Mouse (Mus musculus) kidney, embryonic 15.5 days (tissue): ENCODE results near the gene Pgap1. TPM values are rescaled to one million over a fixed set of nuclear protein-coding genes. Genes with fewer than 3 reads are reported as not detected.

Experiments
- ATAC-seq: fragments of 200-750 bp; cut with Nextera tagmentation; replicated peaks from 2 replicates; pipeline ENCODE4 v1.8.0; 2017; ENCODE audit warnings: moderate TSS enrichment; ENCODE audit not compliant: low FRiP score
- H3K27ac ChIP-seq: fragments of 300-500 bp; sonication (generic); 2 replicates; pipeline ENCODE4 v1.5.1; 2015; ENCODE audit warnings: mild to moderate bottlenecking, inconsistent platforms
- H3K27me3 ChIP-seq: fragments of 300-500 bp; sonication (generic); 2 replicates; pipeline ENCODE4 v1.6.1; 2015; ENCODE audit warnings: inconsistent platforms
- H3K36me3 ChIP-seq: fragments of 300-500 bp; sonication (generic); 2 replicates; pipeline ENCODE4 v1.6.1; 2015; ENCODE audit warnings: inconsistent platforms
- H3K4me1 ChIP-seq: fragments of 300-500 bp; sonication (generic); 2 replicates; pipeline ENCODE4 v1.6.1; 2015; ENCODE audit warnings: inconsistent platforms
- H3K4me2 ChIP-seq: fragments of 300-500 bp; sonication (generic); 2 replicates; pipeline ENCODE4 v1.6.1; 2015; ENCODE audit warnings: moderate library complexity, mild to moderate bottlenecking, inconsistent platforms
- H3K4me3 ChIP-seq: fragments of 300-500 bp; sonication (generic); replicated peaks from 2 replicates; pipeline ENCODE4 v1.5.1; 2015; ENCODE audit warnings: mild to moderate bottlenecking, inconsistent platforms
- H3K9ac ChIP-seq: fragments of 300-500 bp; sonication (generic); 2 replicates; pipeline ENCODE4 v1.6.1; 2015; ENCODE audit warnings: mild to moderate bottlenecking, inconsistent platforms
- H3K9me3 ChIP-seq: fragments of 300-500 bp; sonication (generic); replicated peaks from 2 replicates; pipeline ENCODE4 v1.6.1; 2016; ENCODE audit warnings: inconsistent platforms
- WGBS: fragments of 180-500 bp; shearing (Covaris S2); methylation state at CpG from one replicate; pipeline ENCODE4 v1.1.7; 2015; ENCODE audit warnings: mixed read lengths; 5-methylcytosine and 5-hydroxymethylcytosine counted together
- polyA plus RNA-seq: library from polyadenylated mRNA; unstranded; fragments of >200 nt; fragmentation: Nextera tagmentation; extraction: Ambion mirVana; gene quantifications from 2 replicates; pipeline ENCODE4 v1.2.1, GENCODE M21; 2015

Gene Pgap1
- polyA plus RNA-seq, 1 experiment from 2014 or later = 6.6 TPM

DNA sequence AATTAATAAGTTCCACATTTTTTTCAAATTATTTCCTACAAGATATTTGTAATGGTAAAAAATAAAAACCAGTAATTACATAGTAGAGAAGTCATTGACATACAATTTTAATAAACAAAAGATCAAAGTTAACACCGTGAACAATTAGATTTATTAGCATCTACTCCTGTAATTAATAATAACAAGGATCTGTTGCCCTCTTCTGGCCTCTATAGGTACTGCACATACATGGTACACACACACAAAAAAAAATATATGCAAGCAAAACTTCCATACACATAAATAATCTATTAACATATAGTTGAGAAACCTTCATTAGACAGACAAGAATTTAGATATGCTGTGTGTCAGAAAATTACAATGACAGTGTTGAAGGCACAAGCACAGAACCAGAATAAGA, 43.6 kb downstream of the Pgap1 start:
- no peaks in the 10 kb centered on the region for H3K27me3 ChIP-seq
- no peak for ATAC-seq
- 79% methylated on average over 1 of the region's 1 CpGs for WGBS
- no peak overlapping the region for H3K9ac ChIP-seq
- H3K9me3 ChIP-seq = no peaks in the 10 kb centered on the region
- H3K4me3 ChIP-seq = no peak overlapping the region
- H3K4me1 ChIP-seq = no peaks in the 10 kb centered on the region
- H3K4me2 ChIP-seq = no peak overlapping the region
- no peak overlapping the region for H3K27ac ChIP-seq
- H3K36me3 ChIP-seq = no peaks in the 10 kb centered on the region

GRCm38 (mm10) chr1:54498496-54498895, 59.0 kb downstream of the Pgap1 start:
- Histone ChIP-seq H3K4me2 (no peak overlapping the region), H3K4me3 (no peak overlapping the region), H3K9ac (no peak overlapping the region), H3K4me1 (peaks cover 3% of the 10 kb centered on the region; the same call in 1 of the 2 replicates), H3K9me3 (no peaks in the 10 kb centered on the region), H3K36me3 (0 out of 2 replicates have a peak, but pooled peaks cover 8% of the 10 kb centered on the region), H3K27ac (no peak overlapping the region), H3K27me3 (no peaks in the 10 kb centered on the region)
- WGBS = 92% methylated on average over 2 of the region's 2 CpGs
- no peak for ATAC-seq

DNA sequence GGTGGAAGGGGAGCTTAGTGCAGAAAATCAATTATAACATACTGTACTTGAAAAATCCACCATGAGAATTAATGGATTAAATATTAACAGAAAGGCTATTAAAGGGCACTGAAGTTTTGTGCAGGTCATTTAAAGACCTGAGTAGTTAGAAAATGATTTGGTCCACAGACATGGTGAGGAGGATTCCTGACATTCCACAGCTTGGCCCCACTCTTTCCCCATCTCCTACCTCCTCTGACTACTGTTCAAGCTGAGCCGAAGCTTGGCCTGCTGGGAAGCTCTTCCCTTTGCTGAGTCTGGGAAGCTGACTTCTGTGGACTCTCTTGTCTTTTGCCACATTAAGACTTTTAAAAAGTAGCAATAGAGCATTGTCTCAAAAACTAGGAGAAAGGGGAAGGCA, 61.2 kb downstream of the Pgap1 start:
- Histone ChIP-seq H3K27me3 (no peaks in the 10 kb centered on the region), H3K9me3 (no peaks in the 10 kb centered on the region), H3K4me3 (no peak overlapping the region), H3K27ac (0 out of 2 replicates have a peak overlapping the region, but pooled peaks have one; percentile 2), H3K36me3 (0 out of 2 replicates have a peak, but pooled peaks cover 3% of the 10 kb centered on the region), H3K4me2 (no peak overlapping the region), H3K9ac (no peak overlapping the region), H3K4me1 (peaks cover 3% of the 10 kb centered on the region; the same call in 1 of the 2 replicates)
- 61% methylated on average over 1 of the region's 1 CpGs for WGBS
- peak; percentile 79; the same call in 1 of the 2 replicates for ATAC-seq

GRCm38 (mm10) chr1:54493496-54493895, 64.0 kb downstream of the Pgap1 start:
- Histone ChIP-seq H3K4me3 (no peak overlapping the region), H3K27ac (no peak overlapping the region)
- no peak for ATAC-seq

GRCm38 (mm10) chr1:54492435-54492841, 65.0 kb downstream of the Pgap1 start:
- Histone ChIP-seq H3K4me2 (no peak overlapping the region), H3K9ac (no peak overlapping the region)
- WGBS = 78% methylated on average over 2 of the region's 2 CpGs

More at GRCm38 (mm10) chr1:54493496-54493895, 64.0 kb downstream of the Pgap1 start:
- 97% methylated on average over 3 of the region's 3 CpGs for WGBS
- H3K9ac ChIP-seq = no peak overlapping the region
- H3K4me2 ChIP-seq = no peak overlapping the region
- no peaks in the 10 kb centered on the region for H3K27me3 ChIP-seq
- H3K36me3 ChIP-seq = no peaks in the 10 kb centered on the region
- H3K4me1 ChIP-seq = peaks cover 3% of the 10 kb centered on the region; the same call in 1 of the 2 replicates
- H3K9me3 ChIP-seq = no peaks in the 10 kb centered on the region

DNA sequence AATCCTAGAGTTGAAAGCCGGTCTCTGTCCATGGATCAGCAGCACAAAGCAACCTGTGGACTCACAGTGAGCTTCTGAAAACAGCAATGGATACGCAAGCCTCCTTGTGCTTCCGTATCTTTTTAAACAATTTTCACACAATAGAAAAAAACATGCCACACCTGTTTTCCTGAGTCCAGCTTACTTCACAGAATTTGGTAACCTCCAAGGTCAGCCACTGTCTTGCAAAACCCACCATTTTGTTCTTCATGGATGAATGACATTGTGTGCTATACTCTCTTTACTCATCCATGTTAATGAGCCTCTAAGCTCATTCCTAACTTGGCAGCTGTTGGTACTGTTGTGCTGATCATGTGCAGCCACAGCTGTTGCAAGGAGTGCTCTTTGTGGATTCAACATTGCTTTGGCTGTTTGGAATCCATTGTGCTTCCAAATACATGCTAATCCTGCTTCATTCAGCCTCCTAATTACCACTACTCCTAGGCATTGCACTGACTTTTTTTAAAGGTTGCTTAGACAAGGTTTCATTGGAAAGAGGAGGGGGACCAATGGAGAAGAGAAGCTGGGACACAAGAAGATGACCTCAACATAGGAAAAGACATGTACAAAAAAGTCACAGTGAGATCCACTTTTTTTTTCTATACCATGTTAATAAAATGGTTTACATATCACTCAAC, 72.6 kb downstream of the Pgap1 start:
- Histone ChIP-seq H3K4me3 (no peak overlapping the region), H3K36me3 (peaks cover 21% of the 10 kb centered on the region; the same call in 1 of the 2 replicates), H3K4me1 (no peaks in the 10 kb centered on the region), H3K27me3 (no peaks in the 10 kb centered on the region), H3K4me2 (no peak overlapping the region), H3K9me3 (no peaks in the 10 kb centered on the region), H3K9ac (no peak overlapping the region), H3K27ac (no peak overlapping the region)
- ATAC-seq = no peak
- WGBS = 93% methylated on average over 3 of the region's 3 CpGs

More at GRCm38 (mm10) chr1:54492435-54492841, 65.0 kb downstream of the Pgap1 start:
- no peak for ATAC-seq
- H3K4me3 ChIP-seq = no peak overlapping the region
- H3K36me3 ChIP-seq = 0 out of 2 replicates have a peak, but pooled peaks cover 7% of the 10 kb centered on the region
- no peaks in the 10 kb centered on the region for H3K9me3 ChIP-seq
- H3K27me3 ChIP-seq = no peaks in the 10 kb centered on the region
- H3K4me1 ChIP-seq = peaks cover 3% of the 10 kb centered on the region; the same call in 1 of the 2 replicates
- no peak overlapping the region for H3K27ac ChIP-seq

- peaks cover 21% of the 10 kb centered on the region; the same call in 1 of the 2 replicates for H3K36me3 ChIP-seq
- no peak overlapping the region for H3K9ac ChIP-seq
- WGBS = 93% methylated on average over 12 of the region's 12 CpGs
- H3K27me3 ChIP-seq = no peaks in the 10 kb centered on the region
- H3K27ac ChIP-seq = no peak overlapping the region
- no peak for ATAC-seq
- H3K4me2 ChIP-seq = no peak overlapping the region
- no peaks in the 10 kb centered on the region for H3K4me1 ChIP-seq
- H3K4me3 ChIP-seq = no peak overlapping the region
- H3K9me3 ChIP-seq = no peaks in the 10 kb centered on the region
Observed at GRCm38 (mm10) chr1:54480491-54480890, 77.0 kb downstream of the Pgap1 start.

GRCm38 (mm10) chr1:54468662-54469061, 88.8 kb downstream of the Pgap1 start:
- no peaks in the 10 kb centered on the region for H3K27me3 ChIP-seq
- H3K4me2 ChIP-seq = no peak overlapping the region
- no peaks in the 10 kb centered on the region for H3K9me3 ChIP-seq
- no peak overlapping the region for H3K4me3 ChIP-seq
- H3K27ac ChIP-seq = no peak overlapping the region
- H3K36me3 ChIP-seq = no peaks in the 10 kb centered on the region
- H3K4me1 ChIP-seq = no peaks in the 10 kb centered on the region
- no peak for ATAC-seq
- H3K9ac ChIP-seq = no peak overlapping the region

- Histone ChIP-seq H3K36me3 (no peaks in the 10 kb centered on the region), H3K27ac (no peak overlapping the region), H3K9ac (no peak overlapping the region), H3K27me3 (no peaks in the 10 kb centered on the region), H3K9me3 (no peaks in the 10 kb centered on the region), H3K4me1 (no peaks in the 10 kb centered on the region), H3K4me3 (no peak overlapping the region), H3K4me2 (no peak overlapping the region)
- 93% methylated on average over 1 of the region's 1 CpGs for WGBS
- no peak for ATAC-seq
Observed at GRCm38 (mm10) chr1:54467366-54467765, 90.1 kb downstream of the Pgap1 start.

DNA sequence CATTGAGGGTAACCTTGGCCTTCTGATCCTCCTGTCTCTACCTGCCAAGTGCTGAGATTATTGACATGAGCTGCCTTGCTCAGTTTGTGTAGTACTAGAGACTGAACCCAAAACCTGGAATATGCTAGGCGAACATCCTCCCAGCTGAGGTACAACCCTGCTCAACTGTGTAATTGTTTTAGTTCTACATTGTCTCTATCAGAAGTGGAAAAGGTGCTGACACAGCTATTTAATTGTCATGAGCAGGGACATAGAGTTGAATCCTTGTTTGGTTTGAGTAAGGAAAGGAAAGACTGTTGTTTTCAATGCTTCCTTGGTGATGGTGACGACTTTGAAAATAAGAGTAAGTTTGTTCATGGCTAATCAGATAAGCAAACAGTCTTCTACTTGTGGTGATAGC, 105.4 kb downstream of the Pgap1 start:
- H3K27me3 ChIP-seq = no peaks in the 10 kb centered on the region
- no peak overlapping the region for H3K4me3 ChIP-seq
- no peak overlapping the region for H3K9ac ChIP-seq
- ATAC-seq = no peak
- no peak overlapping the region for H3K27ac ChIP-seq
- no peak overlapping the region for H3K4me2 ChIP-seq
- H3K4me1 ChIP-seq = no peaks in the 10 kb centered on the region
- H3K9me3 ChIP-seq = no peaks in the 10 kb centered on the region
- WGBS = 80% methylated on average over 2 of the region's 2 CpGs
- H3K36me3 ChIP-seq = no peaks in the 10 kb centered on the region

DNA sequence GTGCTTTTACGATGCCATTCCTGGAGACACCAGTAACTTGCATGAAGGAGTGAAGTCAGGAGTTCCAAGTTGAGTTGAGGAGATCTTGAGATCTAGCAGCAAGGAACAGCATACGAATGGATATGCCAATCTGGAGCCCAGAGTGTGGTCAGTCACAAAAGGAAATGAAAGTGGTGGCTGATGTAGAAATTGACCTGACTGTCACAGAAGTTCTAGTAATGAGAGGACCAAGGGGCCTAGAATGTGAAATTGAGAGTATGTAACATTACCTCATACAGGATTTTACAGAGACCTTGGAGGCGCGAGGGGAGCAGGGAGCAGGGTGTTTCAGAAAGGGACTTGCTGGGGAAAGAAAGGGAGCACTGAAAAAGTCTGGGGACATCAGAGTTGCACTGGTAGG, 108.7 kb downstream of the Pgap1 start:
- H3K4me3 ChIP-seq = no peak overlapping the region
- no peak overlapping the region for H3K4me2 ChIP-seq
- no peak overlapping the region for H3K27ac ChIP-seq
- no peaks in the 10 kb centered on the region for H3K36me3 ChIP-seq
- H3K27me3 ChIP-seq = peaks cover 3% of the 10 kb centered on the region; the same call in 1 of the 2 replicates
- no peaks in the 10 kb centered on the region for H3K9me3 ChIP-seq
- WGBS = 80% methylated on average over 4 of the region's 4 CpGs
- no peak for ATAC-seq
- no peaks in the 10 kb centered on the region for H3K4me1 ChIP-seq
- H3K9ac ChIP-seq = no peak overlapping the region

DNA sequence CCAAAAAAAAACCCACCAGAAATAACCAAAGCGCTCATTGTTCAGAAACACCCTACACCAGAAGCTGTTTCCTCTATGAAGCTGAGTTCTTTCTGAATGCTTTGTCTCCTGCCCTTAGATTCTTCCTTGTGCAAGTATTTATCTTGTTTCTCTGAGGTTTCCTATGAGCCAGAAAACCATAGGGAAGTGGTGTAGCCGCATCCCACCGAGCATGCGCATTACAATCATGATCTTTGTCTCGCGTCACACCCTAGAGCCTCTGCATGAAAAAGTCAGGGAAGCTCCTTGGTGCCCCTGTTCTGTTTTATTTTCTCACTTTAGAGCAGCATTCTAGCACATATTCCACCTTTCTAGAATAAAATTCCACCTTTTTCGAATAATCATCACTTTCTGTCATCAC, 113.8 kb downstream of the Pgap1 start:
- no peak overlapping the region for H3K27ac ChIP-seq
- H3K4me1 ChIP-seq = peaks cover 4% of the 10 kb centered on the region; the same call in 1 of the 2 replicates
- 59% methylated on average over 7 of the region's 7 CpGs for WGBS
- no peak for ATAC-seq
- H3K4me3 ChIP-seq = no peak overlapping the region
- H3K27me3 ChIP-seq = peaks cover 7% of the 10 kb centered on the region
- no peak overlapping the region for H3K9ac ChIP-seq
- H3K4me2 ChIP-seq = no peak overlapping the region
- no peaks in the 10 kb centered on the region for H3K9me3 ChIP-seq
- no peaks in the 10 kb centered on the region for H3K36me3 ChIP-seq
